Mouse (Mus musculus): ENCODE measurements around the gene Fut8.

Fut8 gene

GRCm38 (mm10) chr12:77237950-77238530 lies at the start of gene Fut8:
TSS of gene Fut8 (plus strand) at chr12:77238125.
- DNase-seq: peak; percentile 95

GRCm38 (mm10) chr12:77189161-77189560 lies 48.8 kb upstream of the Fut8 start:
- no peak for DNase-seq

- no peak for DNase-seq
These were observed 47.9 kb upstream of the Fut8 start for GRCm38 (mm10) chr12:77189933-77190446.

GRCm38 (mm10) chr12:77191478-77192271 lies 46.2 kb upstream of the Fut8 start:
- DNase-seq: no peak

- DNase-seq: no peak
These were observed 45.2 kb upstream of the Fut8 start for GRCm38 (mm10) chr12:77192714-77193113.

GRCm38 (mm10) chr12:77193225-77193716 lies 44.7 kb upstream of the Fut8 start:
- DNase-seq: no peak

GRCm38 (mm10) chr12:77195044-77195443 lies 42.9 kb upstream of the Fut8 start:
- DNase-seq: no peak

- no peak for DNase-seq
These were observed 41.3 kb upstream of the Fut8 start for GRCm38 (mm10) chr12:77196529-77197095.

- DNase-seq: no peak
These were observed 40.8 kb upstream of the Fut8 start for GRCm38 (mm10) chr12:77197121-77197599.

GRCm38 (mm10) chr12:77198253-77198652 lies 39.7 kb upstream of the Fut8 start:
- no peak for DNase-seq

GRCm38 (mm10) chr12:77201461-77202143 lies 36.3 kb upstream of the Fut8 start:
- no peak for DNase-seq

GRCm38 (mm10) chr12:77203136-77203535 lies 34.8 kb upstream of the Fut8 start:
- no peak for DNase-seq

- DNase-seq: no peak
These were observed 31.1 kb upstream of the Fut8 start for GRCm38 (mm10) chr12:77206852-77207251.

GRCm38 (mm10) chr12:77208056-77208455 lies 29.9 kb upstream of the Fut8 start:
- DNase-seq: no peak

GRCm38 (mm10) chr12:77208576-77209180 lies 29.2 kb upstream of the Fut8 start:
- no peak for DNase-seq

GRCm38 (mm10) chr12:77211695-77212208 lies 26.2 kb upstream of the Fut8 start:
- DNase-seq: no peak

- peak; percentile 52 for DNase-seq
These were observed 23.9 kb upstream of the Fut8 start for GRCm38 (mm10) chr12:77213896-77214564.

GRCm38 (mm10) chr12:77214565-77214909 lies 23.4 kb upstream of the Fut8 start:
- DNase-seq: no peak

- no peak for DNase-seq
These were observed 21.3 kb upstream of the Fut8 start for GRCm38 (mm10) chr12:77216511-77217192.

- no peak for DNase-seq
These were observed 17.3 kb upstream of the Fut8 start for GRCm38 (mm10) chr12:77220616-77221015.

- no peak for DNase-seq
These were observed 15.6 kb upstream of the Fut8 start for GRCm38 (mm10) chr12:77222272-77222874.
